Mouse (Mus musculus) hindbrain, embryonic 15.5 days (tissue): ENCODE results near the gene 2310022B05Rik. TPM values are rescaled to one million over a fixed set of nuclear protein-coding genes. Genes with fewer than 3 reads are reported as not detected.

ENCODE experiments used
- ATAC-seq: fragments of 200-750 bp; cut with Nextera tagmentation; 2 replicates; pipeline ENCODE4 v1.8.0; 2017; ENCODE audit warnings: low read depth, moderate number of reproducible peaks, moderate TSS enrichment; ENCODE audit not compliant: low FRiP score
- H3K27ac ChIP-seq: fragments of 300-500 bp; sonication (generic); replicated peaks from 2 replicates; pipeline ENCODE4 v1.5.1; 2015; ENCODE audit warnings: mild to moderate bottlenecking, inconsistent platforms
- H3K27me3 ChIP-seq: fragments of 300-500 bp; sonication (generic); 2 replicates; pipeline ENCODE4 v1.6.1; 2015; ENCODE audit warnings: control low read depth, inconsistent platforms
- H3K36me3 ChIP-seq: fragments of 300-500 bp; sonication (generic); 2 replicates; pipeline ENCODE4 v1.6.1; 2015; ENCODE audit warnings: control low read depth, inconsistent platforms
- H3K4me1 ChIP-seq: fragments of 300-500 bp; sonication (generic); replicated peaks from 2 replicates; pipeline ENCODE4 v1.6.1; 2015; ENCODE audit warnings: control low read depth, inconsistent platforms
- H3K4me2 ChIP-seq: fragments of 300-500 bp; sonication (generic); 2 replicates; pipeline ENCODE4 v1.6.1; 2015; ENCODE audit warnings: moderate library complexity, mild to moderate bottlenecking, inconsistent platforms
- H3K4me3 ChIP-seq: fragments of 300-500 bp; sonication (generic); 2 replicates; pipeline ENCODE4 v1.5.1; 2015; ENCODE audit warnings: mild to moderate bottlenecking, inconsistent platforms
- H3K9ac ChIP-seq: fragments of 300-500 bp; sonication (generic); 2 replicates; pipeline ENCODE4 v1.6.1; 2015; ENCODE audit warnings: inconsistent platforms
- H3K9me3 ChIP-seq: fragments of 300-500 bp; sonication (generic); 2 replicates; pipeline ENCODE4 v1.6.1; 2016; ENCODE audit warnings: control low read depth, inconsistent platforms
- WGBS: fragments of 180-500 bp; shearing (Covaris S2); methylation state at CpG from one replicate; pipeline ENCODE4 v1.1.7; 2015; 5-methylcytosine and 5-hydroxymethylcytosine counted together
- polyA plus RNA-seq: library from polyadenylated mRNA; unstranded; fragments of >200 nt; fragmentation: Nextera tagmentation; extraction: Ambion mirVana; gene quantifications from 2 replicates; pipeline ENCODE4 v1.2.1, GENCODE M21; 2015

The 2310022B05Rik gene
- polyA plus RNA-seq, 1 experiment from 2014 or later: 23.8 TPM

- ATAC-seq: no peak
- Histone ChIP-seq H3K27ac (no peak overlapping the region), H3K36me3 (peaks cover 67% of the 10 kb centered on the region), H3K4me2 (no peak overlapping the region), H3K4me1 (0 out of 2 replicates have a peak, but pooled peaks cover 4% of the 10 kb centered on the region), H3K4me3 (no peak overlapping the region), H3K9me3 (no peaks in the 10 kb centered on the region), H3K9ac (no peak overlapping the region), H3K27me3 (no peaks in the 10 kb centered on the region)
- WGBS: 80% methylated on average over 10 of the region's 10 CpGs
These were observed 18.1 kb upstream of the 2310022B05Rik start for GRCm38 (mm10) chr8:124681077-124681791.

DNA sequence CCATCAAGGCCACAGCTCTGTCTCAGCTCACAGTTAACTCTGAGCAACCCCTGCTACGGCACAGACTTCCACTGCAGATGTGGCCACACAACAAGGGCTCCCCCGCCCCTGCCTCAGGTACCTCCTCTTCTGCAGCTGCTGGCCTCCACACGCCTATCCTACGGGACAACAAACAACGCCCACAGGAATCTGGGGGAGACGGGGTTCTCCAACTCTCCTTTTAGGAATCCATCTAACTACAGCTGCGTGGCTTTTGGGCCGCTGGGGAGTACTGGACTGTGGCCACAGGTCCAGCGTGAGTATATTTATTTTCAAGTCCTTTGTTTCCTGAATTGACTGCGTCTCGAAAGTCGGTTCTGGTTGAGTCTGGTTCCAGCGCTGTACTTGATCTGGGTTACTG is 15.1 kb upstream of the 2310022B05Rik start:
- no peaks in the 10 kb centered on the region for H3K9me3 ChIP-seq
- no peak overlapping the region for H3K4me2 ChIP-seq
- H3K36me3 ChIP-seq: peaks cover 56% of the 10 kb centered on the region
- no peak overlapping the region for H3K4me3 ChIP-seq
- no peaks in the 10 kb centered on the region for H3K27me3 ChIP-seq
- no peak overlapping the region for H3K27ac ChIP-seq
- no peak overlapping the region for H3K9ac ChIP-seq
- WGBS: 93% methylated on average over 13 of the region's 13 CpGs
- ATAC-seq: no peak
- 0 out of 2 replicates have a peak, but pooled peaks cover 4% of the 10 kb centered on the region for H3K4me1 ChIP-seq

DNA sequence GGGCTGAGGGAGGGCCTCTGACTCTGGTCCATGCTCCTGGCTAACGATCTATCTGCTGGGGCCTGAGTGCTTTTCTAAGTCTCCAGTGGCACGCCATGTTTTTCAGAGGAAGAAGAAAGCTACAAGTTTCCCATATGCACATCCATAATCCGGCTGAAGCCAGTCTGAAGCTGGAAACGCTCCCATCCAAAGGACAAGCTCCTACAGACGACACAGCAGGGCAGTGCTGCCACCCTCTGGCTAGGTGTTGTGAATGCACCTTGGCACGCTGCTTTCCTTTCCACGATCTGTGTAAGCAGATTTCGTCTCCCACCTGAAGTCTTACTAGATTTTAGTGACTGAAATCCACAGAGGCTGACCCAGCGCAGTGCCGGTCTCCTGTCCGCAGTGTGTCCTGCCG is 14.3 kb upstream of the 2310022B05Rik start:
- Histone ChIP-seq H3K9me3 (no peaks in the 10 kb centered on the region), H3K9ac (no peak overlapping the region), H3K27ac (peak overlapping the region; percentile 79), H3K4me3 (no peak overlapping the region), H3K36me3 (peaks cover 52% of the 10 kb centered on the region), H3K4me2 (no peak overlapping the region), H3K27me3 (no peaks in the 10 kb centered on the region), H3K4me1 (0 out of 2 replicates have a peak, but pooled peaks cover 4% of the 10 kb centered on the region)
- WGBS: 49% methylated on average over 12 of the region's 12 CpGs
- ATAC-seq: peak; percentile 86

- ATAC-seq: 0 out of 2 replicates have a peak, but pooled peaks have one; percentile 37
- Histone ChIP-seq H3K27ac (peak overlapping the region; percentile 79), H3K4me2 (no peak overlapping the region), H3K9me3 (no peaks in the 10 kb centered on the region), H3K4me3 (no peak overlapping the region), H3K9ac (no peak overlapping the region), H3K36me3 (peaks cover 50% of the 10 kb centered on the region), H3K27me3 (no peaks in the 10 kb centered on the region), H3K4me1 (0 out of 2 replicates have a peak, but pooled peaks cover 4% of the 10 kb centered on the region)
- 82% methylated on average over 7 of the region's 7 CpGs for WGBS
These were observed 13.9 kb upstream of the 2310022B05Rik start for GRCm38 (mm10) chr8:124677078-124677477.

DNA sequence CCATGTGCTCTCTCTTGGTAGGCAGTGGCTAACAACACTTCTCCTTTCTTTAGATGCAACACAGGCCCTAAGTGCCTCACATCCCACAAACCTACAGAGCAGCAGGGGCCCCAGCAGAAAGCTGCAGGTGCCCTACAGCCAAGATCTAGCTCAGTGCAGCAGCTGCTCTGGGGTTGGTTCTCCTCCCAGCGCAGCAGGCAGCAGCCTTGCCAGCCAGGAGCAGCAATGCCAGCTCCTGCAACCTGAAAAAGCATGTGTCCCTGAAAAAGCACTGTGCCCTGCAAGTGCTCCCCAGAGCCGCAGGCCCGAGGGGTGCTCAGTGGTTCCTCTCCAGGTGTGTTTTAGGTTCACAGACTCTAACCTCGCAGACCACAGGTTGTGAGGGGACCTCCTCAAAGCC is 13.5 kb upstream of the 2310022B05Rik start:
- Histone ChIP-seq H3K9me3 (no peaks in the 10 kb centered on the region), H3K4me3 (no peak overlapping the region), H3K36me3 (peaks cover 49% of the 10 kb centered on the region), H3K27me3 (no peaks in the 10 kb centered on the region), H3K27ac (peak overlapping the region; percentile 79), H3K4me2 (no peak overlapping the region), H3K4me1 (0 out of 2 replicates have a peak, but pooled peaks cover 4% of the 10 kb centered on the region), H3K9ac (no peak overlapping the region)
- 0 out of 2 replicates have a peak, but pooled peaks have one; percentile 12 for ATAC-seq
- WGBS: 93% methylated on average over 4 of the region's 4 CpGs

GRCm38 (mm10) chr8:124672345-124672744 is 9.2 kb upstream of the 2310022B05Rik start:
- ATAC-seq: no peak
- no peaks in the 10 kb centered on the region for H3K27me3 ChIP-seq
- H3K4me2 ChIP-seq: no peak overlapping the region
- no peaks in the 10 kb centered on the region for H3K9me3 ChIP-seq
- 0 out of 2 replicates have a peak, but pooled peaks cover 3% of the 10 kb centered on the region for H3K4me1 ChIP-seq
- peaks cover 18% of the 10 kb centered on the region; the same call in 1 of the 2 replicates for H3K36me3 ChIP-seq
- H3K9ac ChIP-seq: no peak overlapping the region
- 97% methylated on average over 2 of the region's 2 CpGs for WGBS
- no peak overlapping the region for H3K27ac ChIP-seq
- H3K4me3 ChIP-seq: no peak overlapping the region

DNA sequence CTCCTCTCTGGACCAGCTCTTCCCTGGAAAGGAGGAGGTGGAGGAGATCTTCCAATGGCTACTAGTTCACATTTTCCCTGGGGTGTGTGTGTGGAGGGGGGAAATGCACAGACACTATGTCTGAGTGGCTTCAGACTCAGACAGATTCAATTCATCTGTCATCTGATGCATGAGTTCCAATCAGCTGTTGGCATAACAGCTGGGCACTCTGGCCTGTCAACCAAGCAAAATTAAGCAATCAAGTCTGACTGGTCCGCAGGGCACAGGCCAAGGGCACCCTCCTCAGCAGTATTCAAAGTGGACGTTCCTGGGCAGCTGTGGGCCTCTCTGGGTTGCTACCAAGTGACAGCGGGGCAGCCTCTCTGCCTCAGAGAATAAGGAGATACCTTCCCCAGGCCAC is 5.6 kb upstream of the 2310022B05Rik start:
- no peak overlapping the region for H3K4me3 ChIP-seq
- H3K4me2 ChIP-seq: no peak overlapping the region
- ATAC-seq: no peak
- no peaks in the 10 kb centered on the region for H3K27me3 ChIP-seq
- peaks cover under 1% of the 10 kb centered on the region; the same call in 1 of the 2 replicates for H3K4me1 ChIP-seq
- no peaks in the 10 kb centered on the region for H3K9me3 ChIP-seq
- no peak overlapping the region for H3K27ac ChIP-seq
- H3K9ac ChIP-seq: no peak overlapping the region
- 0 out of 2 replicates have a peak, but pooled peaks cover 8% of the 10 kb centered on the region for H3K36me3 ChIP-seq
- WGBS: 61% methylated on average over 3 of the region's 3 CpGs

GRCm38 (mm10) chr8:124664414-124664813 is 1.2 kb upstream of the 2310022B05Rik start:
- H3K4me3 ChIP-seq: no peak overlapping the region
- no peaks in the 10 kb centered on the region for H3K9me3 ChIP-seq
- H3K36me3 ChIP-seq: no peaks in the 10 kb centered on the region
- no peak for ATAC-seq
- H3K9ac ChIP-seq: no peak overlapping the region
- H3K4me1 ChIP-seq: peaks cover 35% of the 10 kb centered on the region
- no peak overlapping the region for H3K4me2 ChIP-seq
- peak overlapping the region; percentile 89; the same call in 1 of the 2 replicates for H3K27ac ChIP-seq
- WGBS: 80% methylated on average over 3 of the region's 3 CpGs
- no peaks in the 10 kb centered on the region for H3K27me3 ChIP-seq

- H3K4me2 ChIP-seq: peak overlapping the region; percentile 78
- no peaks in the 10 kb centered on the region for H3K9me3 ChIP-seq
- no peaks in the 10 kb centered on the region for H3K36me3 ChIP-seq
- no peak for ATAC-seq
- H3K4me3 ChIP-seq: peak overlapping the region; percentile 84
- H3K27ac ChIP-seq: peak overlapping the region; percentile 89
- WGBS: 51% methylated on average over 4 of the region's 4 CpGs
- peak overlapping the region; percentile 86 for H3K9ac ChIP-seq
- H3K4me1 ChIP-seq: peaks cover 39% of the 10 kb centered on the region
- no peaks in the 10 kb centered on the region for H3K27me3 ChIP-seq
These were observed 683 bp upstream of the 2310022B05Rik start for GRCm38 (mm10) chr8:124663874-124664230.

DNA sequence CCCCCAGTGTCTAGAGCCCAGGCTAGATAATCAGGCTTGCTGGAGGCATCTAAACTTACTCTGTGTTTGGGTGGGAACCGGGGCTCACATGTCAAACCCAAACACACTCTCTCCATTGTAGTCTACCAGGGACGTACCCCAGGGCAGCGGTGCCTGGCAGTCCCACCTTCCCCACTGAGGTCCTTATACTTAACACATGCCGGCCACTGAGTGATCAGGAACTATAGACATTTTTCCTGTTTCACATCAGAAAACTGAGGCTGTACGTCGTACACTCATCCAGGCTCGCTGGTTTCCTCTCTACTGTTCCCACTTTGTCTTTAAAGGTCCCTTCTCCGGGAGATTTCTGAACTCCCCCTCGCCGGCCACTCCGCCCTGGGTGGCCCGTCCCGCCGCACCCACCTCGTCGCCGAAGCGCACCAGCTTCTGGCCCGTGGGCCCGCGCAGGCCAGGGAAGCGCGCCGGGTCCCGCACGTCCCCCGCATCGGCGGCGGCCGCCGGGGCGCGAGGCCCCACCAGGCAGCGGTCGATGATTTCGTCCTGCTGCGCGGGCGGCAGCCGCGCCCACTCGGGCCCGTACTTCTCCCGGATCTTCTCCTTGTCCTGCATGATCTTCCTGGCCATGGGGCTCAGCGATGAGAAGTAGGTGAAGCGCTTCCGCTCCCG is 590 bp downstream of the 2310022B05Rik start:
- H3K9me3 ChIP-seq: no peaks in the 10 kb centered on the region
- no peaks in the 10 kb centered on the region for H3K27me3 ChIP-seq
- no peaks in the 10 kb centered on the region for H3K36me3 ChIP-seq
- H3K4me2 ChIP-seq: peak overlapping the region; percentile 78
- H3K4me1 ChIP-seq: peaks cover 52% of the 10 kb centered on the region
- under 1% methylated on average over 48 of the region's 49 CpGs for WGBS
- ATAC-seq: peak; percentile 42
- H3K27ac ChIP-seq: peak overlapping the region; percentile 89
- peak overlapping the region; percentile 84 for H3K4me3 ChIP-seq
- peak overlapping the region; percentile 86 for H3K9ac ChIP-seq

GRCm38 (mm10) chr8:124661781-124662180 is 1.4 kb downstream of the 2310022B05Rik start:
- Histone ChIP-seq H3K4me3 (peak overlapping the region; percentile 84), H3K9ac (peak overlapping the region; percentile 86), H3K9me3 (no peaks in the 10 kb centered on the region), H3K36me3 (no peaks in the 10 kb centered on the region), H3K4me1 (peaks cover 52% of the 10 kb centered on the region), H3K27me3 (no peaks in the 10 kb centered on the region), H3K27ac (no peak overlapping the region), H3K4me2 (peak overlapping the region; percentile 78)
- 42% methylated on average over 9 of the region's 9 CpGs for whole genome bisulfite sequencing
- ATAC-seq: no peak

- WGBS: 38% methylated on average over 2 of the region's 2 CpGs
- Histone ChIP-seq H3K9me3 (no peaks in the 10 kb centered on the region), H3K27ac (peak overlapping the region; percentile 25), H3K9ac (no peak overlapping the region), H3K4me2 (peak overlapping the region; percentile 11), H3K4me1 (peaks cover 67% of the 10 kb centered on the region), H3K36me3 (no peaks in the 10 kb centered on the region), H3K27me3 (no peaks in the 10 kb centered on the region), H3K4me3 (no peak overlapping the region)
- ATAC-seq: no peak; the same call in 1 of the 2 replicates
These were observed 4.8 kb downstream of the 2310022B05Rik start for GRCm38 (mm10) chr8:124658415-124658814.
